Mouse (Mus musculus): Measurements from ENCODE around the gene Csad.

DNA sequence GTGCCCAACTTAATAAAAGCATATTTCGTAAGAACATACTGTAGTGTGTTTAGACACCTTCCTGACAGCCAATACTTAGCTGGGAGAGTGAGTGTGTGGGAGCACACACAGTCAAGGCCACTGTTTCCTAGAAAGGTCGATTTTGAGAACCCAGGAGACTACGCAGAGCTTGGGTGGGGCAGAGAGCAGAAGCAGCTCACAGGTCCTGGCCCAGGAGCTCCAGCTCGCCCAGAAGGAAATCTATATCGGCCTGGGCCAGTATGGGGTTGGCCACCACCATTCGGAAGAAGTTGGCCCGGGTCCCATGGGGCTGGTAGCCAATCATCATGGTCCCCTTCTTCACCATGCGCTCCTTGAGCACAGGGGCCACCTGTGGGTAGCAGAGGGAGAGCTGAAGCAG is 27.1 kb downstream of the Csad start:
- TF ChIP-seq POLR2A (IDR thresholded peaks at IDR 0.05; ENCODE audit: control insufficient read depth, extremely low read depth, insufficient read depth, low read length, poor library complexity) (no peak), CTCF (IDR thresholded peaks at IDR 0.05; ENCODE audit: borderline replicate concordance, control insufficient read depth, extremely low read depth, insufficient read depth, low read length, poor library complexity) (no peak)

Data from thymus, adult 2 months (tissue).